Mouse (Mus musculus) intestine, postnatal 0 days (tissue): ENCODE data around the gene Mgst1. TPM values are rescaled to one million over a fixed set of nuclear protein-coding genes. Genes with fewer than 3 reads are reported as not detected.

Experiments used
- ATAC-seq: fragments of 200-750 bp; cut with Nextera tagmentation; 2 replicates; pipeline ENCODE4 v1.8.0; 2017; ENCODE audit warnings: mild to moderate bottlenecking, moderate TSS enrichment, moderate library complexity
- H3K27ac ChIP-seq: fragments of 300-500 bp; sonication (generic); 2 replicates; pipeline ENCODE4 v1.5.1; 2014; ENCODE audit warnings: mild to moderate bottlenecking, low read depth, low read length, moderate library complexity
- H3K27me3 ChIP-seq: fragments of 300-500 bp; sonication (generic); replicated peaks from 2 replicates; pipeline ENCODE4 v1.6.1; 2014; ENCODE audit warnings: low read length, mixed read lengths; ENCODE audit not compliant: control insufficient read depth, insufficient read depth
- H3K36me3 ChIP-seq: fragments of 300-500 bp; sonication (generic); 2 replicates; pipeline ENCODE4 v1.6.1; 2014; ENCODE audit warnings: mild to moderate bottlenecking, moderate library complexity; ENCODE audit not compliant: control insufficient read depth, insufficient read depth
- H3K4me1 ChIP-seq: fragments of 300-500 bp; sonication (generic); replicated peaks from 2 replicates; pipeline ENCODE4 v1.6.1; 2014; ENCODE audit warnings: antibody characterized with exemption, low read length, mixed read lengths; ENCODE audit not compliant: control insufficient read depth, insufficient read depth
- H3K4me2 ChIP-seq: fragments of 300-500 bp; sonication (generic); replicated peaks from 2 replicates; pipeline ENCODE4 v1.6.1; 2014; ENCODE audit warnings: low read depth, mild to moderate bottlenecking, moderate library complexity
- H3K4me3 ChIP-seq: fragments of 300-500 bp; sonication (generic); 2 replicates; pipeline ENCODE4 v1.5.1; 2014; ENCODE audit warnings: low read depth, low read length
- H3K9ac ChIP-seq: fragments of 300-500 bp; sonication (generic); 2 replicates; pipeline ENCODE4 v1.6.1; 2014; ENCODE audit warnings: mild to moderate bottlenecking, low read depth, low read length
- H3K9me3 ChIP-seq: fragments of 300-500 bp; sonication (generic); 2 replicates; pipeline ENCODE4 v1.6.1; 2016; ENCODE audit warnings: mixed run types; ENCODE audit not compliant: control insufficient read depth
- CTCF ChIP-seq: sonication (generic); IDR thresholded peaks from 2 replicates; pipeline ENCODE4 v1.5.1; 2016; ENCODE audit warnings: low read depth, mild to moderate bottlenecking, control low read depth, antibody characterized with exemption, moderate library complexity
- WGBS: fragments of 180-500 bp; shearing (Covaris S2); extraction: QIAGEN DNeasy Blood & Tissue Kit; methylation state at CpG from one replicate; pipeline ENCODE4 v1.1.7; 2014; 5-methylcytosine and 5-hydroxymethylcytosine counted together
- polyA plus RNA-seq: library from polyadenylated mRNA; unstranded; fragments of >200 nt; fragmentation: Nextera tagmentation; extraction: Ambion mirVana; gene quantifications from 2 replicates; pipeline ENCODE4 v1.2.1, GENCODE M21; 2015

The Mgst1 gene
- polyA plus RNA-seq, 1 experiment from 2014 or later = 782 TPM

GRCm38 (mm10) chr6:138143450-138143849, 3.3 kb downstream of the Mgst1 start:
- Histone ChIP-seq H3K27me3 (no peaks in the 10 kb centered on the region), H3K4me1 (0 out of 2 replicates have a peak, but pooled peaks cover 8% of the 10 kb centered on the region), H3K36me3 (no peaks in the 10 kb centered on the region), H3K27ac (no peak overlapping the region), H3K4me3 (no peak overlapping the region), H3K9ac (no peak overlapping the region), H3K9me3 (no peaks in the 10 kb centered on the region), H3K4me2 (peak overlapping the region; percentile 79)
- no peak for TF ChIP-seq CTCF
- 30% methylated on average over 3 of the region's 3 CpGs for WGBS
- peak; percentile 28; the same call in 1 of the 2 replicates for ATAC-seq

- Histone ChIP-seq H3K9ac (no peak overlapping the region), H3K4me2 (no peak overlapping the region), H3K36me3 (peaks cover 37% of the 10 kb centered on the region), H3K27me3 (no peaks in the 10 kb centered on the region), H3K9me3 (no peaks in the 10 kb centered on the region), H3K4me3 (no peak overlapping the region), H3K4me1 (no peaks in the 10 kb centered on the region), H3K27ac (no peak overlapping the region)
- peak; percentile 95 for TF ChIP-seq CTCF
- WGBS = 24% methylated on average over 5 of the region's 5 CpGs
- no peak for ATAC-seq
Observed at GRCm38 (mm10) chr6:138153111-138153510, 13.0 kb downstream of the Mgst1 start.

- peak; percentile 79 for TF ChIP-seq CTCF
- 81% methylated on average over 7 of the region's 7 CpGs for WGBS
- H3K27ac ChIP-seq = no peak overlapping the region
- no peaks in the 10 kb centered on the region for H3K9me3 ChIP-seq
- H3K4me2 ChIP-seq = no peak overlapping the region
- ATAC-seq = no peak
- no peak overlapping the region for H3K4me3 ChIP-seq
- no peaks in the 10 kb centered on the region for H3K27me3 ChIP-seq
- no peak overlapping the region for H3K9ac ChIP-seq
- H3K36me3 ChIP-seq = no peaks in the 10 kb centered on the region
- H3K4me1 ChIP-seq = no peaks in the 10 kb centered on the region
Observed at GRCm38 (mm10) chr6:138163920-138164319, 23.8 kb downstream of the Mgst1 start.

- ATAC-seq = no peak
- peak; percentile 83 for TF ChIP-seq CTCF
- H3K27me3 ChIP-seq = no peaks in the 10 kb centered on the region
- H3K27ac ChIP-seq = no peak overlapping the region
- no peak overlapping the region for H3K4me2 ChIP-seq
- no peak overlapping the region for H3K4me3 ChIP-seq
- H3K4me1 ChIP-seq = no peaks in the 10 kb centered on the region
- 52% methylated on average over 15 of the region's 15 CpGs for WGBS
- no peaks in the 10 kb centered on the region for H3K9me3 ChIP-seq
- H3K9ac ChIP-seq = no peak overlapping the region
- no peaks in the 10 kb centered on the region for H3K36me3 ChIP-seq
Observed at GRCm38 (mm10) chr6:138171480-138172224, 31.5 kb downstream of the Mgst1 start.

Other genes starting within 250 kb of the Mgst1 start
- 0.21 TPM in 1 of 2 replicates, not detected in the other for gene Slc15a5, start 60.4 kb upstream of the Mgst1 start, polyA plus RNA-seq